Mouse (Mus musculus): ENCODE results near the gene Igf2bp1.

DNA sequence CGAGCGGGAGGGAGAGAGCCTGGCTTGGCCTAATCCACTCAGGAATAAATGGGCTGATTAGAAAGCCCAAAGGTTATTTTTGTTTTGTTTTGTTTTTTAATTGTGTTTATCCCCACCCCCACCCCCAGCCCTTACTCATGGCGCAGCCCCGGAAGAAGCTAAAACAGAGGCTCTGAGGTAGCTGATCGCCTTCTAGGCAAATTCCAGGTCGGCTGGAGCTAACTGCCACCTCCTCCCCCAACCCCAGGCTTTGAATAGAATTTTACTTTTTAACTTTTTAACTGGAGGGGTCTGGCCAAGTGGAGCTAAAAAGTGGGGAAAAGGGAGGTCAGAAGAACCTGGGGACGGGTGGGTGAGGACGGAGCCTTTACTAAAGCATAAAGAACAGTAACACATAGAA is 15.9 kb downstream of the Igf2bp1 start:
- no peak for TF ChIP-seq CTCF (IDR thresholded peaks at IDR 0.05; ENCODE audit: insufficient read depth, low read depth, low read length)
- TF ChIP-seq POLR2A (IDR thresholded peaks at IDR 0.05; ENCODE audit: insufficient read depth, low read depth, low read length), result no peak
